Mouse (Mus musculus) midbrain, embryonic 16.5 days (tissue): Measurements from ENCODE around the gene Csf1. TPM values are rescaled to one million over a fixed set of nuclear protein-coding genes. Genes with fewer than 3 reads are reported as not detected.

Experiments
- ATAC-seq: fragments of 200-750 bp; cut with Nextera tagmentation; 2 replicates; pipeline ENCODE4 v1.8.0; 2017; ENCODE audit warnings: moderate TSS enrichment
- H3K27ac ChIP-seq: fragments of 300-500 bp; sonication (generic); 2 replicates; pipeline ENCODE4 v1.5.1; 2014; ENCODE audit warnings: mild to moderate bottlenecking, low read length, mixed read lengths
- H3K27me3 ChIP-seq: fragments of 300-500 bp; sonication (generic); 2 replicates; pipeline ENCODE4 v1.6.1; 2014; ENCODE audit warnings: low read depth, low read length, mixed read lengths; ENCODE audit not compliant: control insufficient read depth, insufficient read depth
- H3K36me3 ChIP-seq: fragments of 300-500 bp; sonication (generic); 2 replicates; pipeline ENCODE4 v1.6.1; 2014; ENCODE audit warnings: mild to moderate bottlenecking, low read length, moderate library complexity, mixed read lengths; ENCODE audit not compliant: control insufficient read depth, insufficient read depth
- H3K4me1 ChIP-seq: fragments of 300-500 bp; sonication (generic); 2 replicates; pipeline ENCODE4 v1.6.1; 2014; ENCODE audit warnings: mild to moderate bottlenecking, low read length, mixed read lengths; ENCODE audit not compliant: control insufficient read depth, insufficient read depth
- H3K4me2 ChIP-seq: fragments of 300-500 bp; sonication (generic); 2 replicates; pipeline ENCODE4 v1.6.1; 2014; ENCODE audit warnings: mild to moderate bottlenecking, low read length, mixed read lengths
- H3K4me3 ChIP-seq: fragments of 300-500 bp; sonication (generic); 2 replicates; pipeline ENCODE4 v1.5.1; 2014; ENCODE audit warnings: low read depth, mild to moderate bottlenecking, low read length, moderate library complexity, mixed read lengths
- H3K9ac ChIP-seq: fragments of 300-500 bp; sonication (generic); 2 replicates; pipeline ENCODE4 v1.6.1; 2014; ENCODE audit warnings: low read depth, low read length, mixed read lengths
- H3K9me3 ChIP-seq: fragments of 300-500 bp; sonication (generic); replicated peaks from 2 replicates; pipeline ENCODE4 v1.6.1; 2014; ENCODE audit warnings: mild to moderate bottlenecking, low read length, mixed read lengths; ENCODE audit not compliant: control insufficient read depth, poor library complexity, severe bottlenecking
- WGBS: fragments of 180-500 bp; shearing (Covaris S2); extraction: QIAGEN DNeasy Blood & Tissue Kit; methylation state at CpG from one replicate; pipeline ENCODE4 v1.1.7; 2014; 5-methylcytosine and 5-hydroxymethylcytosine counted together
- polyA plus RNA-seq: library from polyadenylated mRNA; unstranded; fragments of >200 nt; fragmentation: Nextera tagmentation; extraction: Ambion mirVana; gene quantifications from 2 replicates; pipeline ENCODE4 v1.2.1, GENCODE M21; 2015

The Csf1 gene
- polyA plus RNA-seq, 1 experiment from 2014 or later = 6.3 TPM

DNA sequence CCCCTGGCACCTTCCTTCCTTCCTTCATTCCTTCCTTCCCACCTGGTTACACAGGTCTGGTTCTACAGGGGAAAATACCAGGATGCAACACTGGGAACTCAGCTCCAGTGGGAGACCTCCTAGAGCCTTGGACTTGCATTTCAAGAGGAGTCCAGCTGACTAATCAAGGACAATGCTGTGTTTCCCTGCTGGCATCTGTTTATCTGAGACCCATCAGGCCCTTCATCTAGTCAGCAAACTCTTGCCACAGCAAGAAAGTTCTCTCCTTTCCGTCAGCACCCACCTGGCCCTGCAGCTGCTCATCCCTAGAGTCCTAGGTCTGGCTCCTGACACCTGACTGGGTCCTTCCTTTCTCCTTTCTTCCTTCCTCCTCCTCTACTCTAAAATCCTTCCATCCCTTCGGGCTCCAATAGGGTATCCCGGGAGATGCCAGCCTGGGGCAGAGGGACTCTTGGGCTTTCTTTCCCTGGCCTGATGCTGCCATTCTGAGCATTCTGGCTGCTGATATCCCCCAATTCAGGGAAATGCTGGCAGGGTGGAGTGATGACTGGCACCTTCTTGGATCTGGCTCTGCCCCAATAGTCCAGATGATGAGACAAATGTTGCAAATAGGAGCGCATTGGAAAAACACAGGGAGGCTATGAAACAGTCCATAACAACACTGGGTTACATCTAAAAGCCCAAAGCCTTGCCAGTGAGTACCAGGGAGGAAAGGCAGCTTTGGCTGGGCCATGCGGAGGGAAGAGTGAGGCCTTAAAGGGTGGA, 2.7 kb downstream of the Csf1 start:
- 88% methylated on average over 5 of the region's 5 CpGs for WGBS
- no peak overlapping the region for H3K27ac ChIP-seq
- H3K27me3 ChIP-seq = no peaks in the 10 kb centered on the region
- H3K9me3 ChIP-seq = no peaks in the 10 kb centered on the region
- H3K36me3 ChIP-seq = no peaks in the 10 kb centered on the region
- 0 out of 2 replicates have a peak overlapping the region, but pooled peaks have one; percentile 25 for H3K9ac ChIP-seq
- no peak overlapping the region for H3K4me3 ChIP-seq
- peaks cover 19% of the 10 kb centered on the region for H3K4me1 ChIP-seq
- ATAC-seq = no peak
- H3K4me2 ChIP-seq = peak overlapping the region; percentile 90; the same call in 1 of the 2 replicates

DNA sequence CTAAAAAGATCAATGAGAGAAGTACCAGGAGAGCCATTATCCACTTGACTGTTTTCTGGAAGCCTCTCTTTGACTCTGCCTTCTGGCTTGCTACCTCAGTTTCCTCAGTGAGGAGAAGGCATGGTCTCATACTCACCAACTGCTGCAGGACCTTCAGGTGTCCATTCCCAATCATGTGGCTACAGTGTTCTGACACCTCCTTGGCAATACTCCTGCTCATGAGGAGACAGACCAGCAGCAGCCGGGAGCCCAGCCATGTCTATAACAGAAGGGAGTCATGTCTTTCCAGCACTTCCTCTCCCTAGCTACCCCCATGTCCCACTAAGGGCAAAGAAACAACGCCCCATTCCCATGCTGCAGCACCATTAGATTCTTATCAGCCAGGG, 3.8 kb downstream of the Csf1 start:
- Histone ChIP-seq H3K36me3 (no peaks in the 10 kb centered on the region), H3K4me2 (no peak overlapping the region), H3K9me3 (no peaks in the 10 kb centered on the region), H3K4me1 (peaks cover 19% of the 10 kb centered on the region), H3K27me3 (no peaks in the 10 kb centered on the region), H3K4me3 (no peak overlapping the region), H3K27ac (no peak overlapping the region), H3K9ac (no peak overlapping the region)
- ATAC-seq = no peak
- WGBS = 83% methylated on average over 2 of the region's 2 CpGs

DNA sequence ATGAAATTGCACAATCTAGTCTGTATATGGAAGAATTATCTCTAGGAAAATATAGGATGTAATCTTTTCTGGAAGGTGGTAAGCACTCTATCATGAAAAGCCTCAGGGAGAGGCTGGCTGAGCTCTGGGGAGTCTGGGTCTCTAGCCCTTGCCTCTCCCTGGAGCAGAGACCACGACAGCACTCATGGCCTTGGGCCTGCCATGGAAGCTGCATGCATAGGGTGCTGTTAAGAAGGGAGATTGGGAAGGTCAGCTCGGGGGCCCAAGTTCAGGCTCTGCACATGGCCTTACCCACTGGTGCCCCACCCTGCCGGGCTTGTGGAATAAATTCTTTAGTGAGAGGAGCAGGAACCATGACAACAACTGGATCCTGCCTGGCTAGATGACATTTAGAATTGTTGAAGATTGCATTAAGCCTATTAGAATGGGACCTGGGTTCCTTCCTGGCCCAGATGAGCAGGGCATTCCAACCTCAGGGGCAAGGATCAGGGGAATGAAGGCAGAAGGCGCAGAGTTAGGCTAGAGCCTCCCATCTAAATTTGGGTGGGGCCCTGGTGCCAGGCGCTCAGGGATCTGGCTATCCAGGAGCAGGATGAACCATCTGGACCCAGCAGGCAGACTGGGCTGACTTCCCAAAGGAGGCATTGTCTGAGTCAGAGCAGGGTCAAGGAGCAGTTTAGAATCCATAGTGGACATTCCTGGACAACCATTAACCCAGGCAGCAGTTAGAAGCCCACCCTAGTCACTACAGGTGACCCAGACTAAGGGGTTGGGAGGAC, 4.4 kb downstream of the Csf1 start:
- H3K27me3 ChIP-seq = no peaks in the 10 kb centered on the region
- peaks cover 19% of the 10 kb centered on the region for H3K4me1 ChIP-seq
- no peaks in the 10 kb centered on the region for H3K36me3 ChIP-seq
- H3K4me2 ChIP-seq = no peak overlapping the region
- H3K9me3 ChIP-seq = no peaks in the 10 kb centered on the region
- no peak for ATAC-seq
- H3K4me3 ChIP-seq = no peak overlapping the region
- 56% methylated on average over 5 of the region's 5 CpGs for WGBS
- no peak overlapping the region for H3K27ac ChIP-seq
- H3K9ac ChIP-seq = no peak overlapping the region

DNA sequence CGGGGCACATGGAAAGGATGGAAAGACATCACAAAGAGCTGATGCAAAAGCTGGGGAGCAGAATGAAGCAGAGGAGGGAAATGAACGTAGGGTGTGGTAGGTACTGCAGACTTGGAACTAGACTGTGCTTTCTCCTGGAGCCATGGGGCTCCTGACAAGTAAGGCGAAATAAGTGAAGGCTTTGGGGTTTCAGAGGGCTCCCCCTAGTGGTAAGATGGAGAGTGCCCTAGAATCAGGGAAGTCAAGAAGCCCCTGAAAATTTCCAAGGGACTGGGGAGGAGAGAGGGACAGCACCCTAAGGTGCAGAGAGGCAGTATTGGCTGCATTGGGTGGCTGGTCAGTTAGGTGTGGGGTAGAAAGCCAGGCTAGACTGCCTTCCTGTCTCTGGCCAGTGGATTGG, 5.6 kb downstream of the Csf1 start:
- peaks cover 19% of the 10 kb centered on the region for H3K4me1 ChIP-seq
- no peak for ATAC-seq
- H3K9me3 ChIP-seq = no peaks in the 10 kb centered on the region
- WGBS = 34% methylated on average over 3 of the region's 3 CpGs
- no peak overlapping the region for H3K4me3 ChIP-seq
- H3K27ac ChIP-seq = no peak overlapping the region
- no peak overlapping the region for H3K9ac ChIP-seq
- no peaks in the 10 kb centered on the region for H3K36me3 ChIP-seq
- H3K27me3 ChIP-seq = no peaks in the 10 kb centered on the region
- no peak overlapping the region for H3K4me2 ChIP-seq

DNA sequence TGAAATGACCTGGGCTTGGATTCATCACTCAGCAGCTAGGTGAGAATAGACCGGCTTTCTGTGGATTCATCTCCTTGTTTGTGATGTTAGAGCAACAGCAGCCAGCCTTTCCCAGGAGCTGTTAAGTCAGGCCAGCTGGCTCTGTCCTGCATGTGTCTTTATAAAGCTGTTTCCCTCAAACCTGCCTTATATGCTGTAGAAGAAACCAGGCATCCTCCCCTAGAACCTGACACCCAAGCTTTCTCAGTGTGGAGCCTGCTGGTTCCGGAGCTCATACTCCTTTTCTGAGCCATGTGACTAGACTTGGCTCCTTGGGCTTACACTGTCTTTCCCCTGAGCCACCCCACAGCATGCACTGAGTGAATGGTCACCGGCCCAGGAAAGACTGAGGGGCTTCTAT, 8.7 kb downstream of the Csf1 start:
- Histone ChIP-seq H3K4me3 (no peak overlapping the region), H3K4me2 (no peak overlapping the region), H3K27ac (no peak overlapping the region), H3K9me3 (no peaks in the 10 kb centered on the region), H3K4me1 (no peaks in the 10 kb centered on the region), H3K27me3 (no peaks in the 10 kb centered on the region), H3K9ac (no peak overlapping the region), H3K36me3 (no peaks in the 10 kb centered on the region)
- no peak for ATAC-seq
- WGBS = 84% methylated on average over 3 of the region's 3 CpGs

DNA sequence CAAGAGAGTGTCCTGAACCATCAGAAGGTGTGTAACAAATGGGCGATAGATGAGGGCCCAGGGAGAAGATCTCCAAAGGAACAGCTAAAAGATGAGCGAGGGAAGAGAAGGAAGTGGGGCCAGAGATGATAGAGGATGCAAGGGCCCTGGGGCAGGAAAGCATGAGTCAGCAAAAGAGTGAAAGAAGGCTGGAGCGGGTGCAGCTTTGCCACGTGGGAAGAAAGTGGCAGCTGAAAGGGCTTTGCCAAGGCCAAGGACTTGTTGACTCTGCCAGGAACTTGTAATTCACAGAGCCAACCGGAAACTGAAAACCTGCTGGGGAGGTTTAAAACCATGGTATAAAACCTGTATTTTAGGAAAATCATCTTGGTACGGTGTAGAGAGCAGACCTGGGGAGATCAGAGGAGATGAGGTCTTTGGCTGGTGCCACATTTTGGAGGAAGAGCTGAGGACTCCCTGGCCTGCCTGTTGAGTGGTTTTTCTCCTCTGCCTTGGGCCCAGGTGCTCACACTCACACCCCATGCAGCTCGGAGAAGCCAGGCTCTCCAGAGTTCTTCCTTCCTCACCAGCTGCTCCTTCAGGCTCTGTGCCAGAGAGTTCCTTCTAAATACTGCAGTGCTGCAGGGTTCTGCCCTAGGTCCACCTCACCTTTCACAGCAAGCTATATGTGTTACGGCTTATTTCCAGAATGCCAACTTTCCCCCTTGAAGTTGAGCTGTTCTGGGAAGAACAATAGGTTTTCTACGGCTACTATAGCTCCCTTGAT, 9.3 kb downstream of the Csf1 start:
- no peaks in the 10 kb centered on the region for H3K9me3 ChIP-seq
- no peak overlapping the region for H3K9ac ChIP-seq
- no peak overlapping the region for H3K4me3 ChIP-seq
- WGBS = 86% methylated on average over 9 of the region's 9 CpGs
- H3K4me2 ChIP-seq = no peak overlapping the region
- no peaks in the 10 kb centered on the region for H3K4me1 ChIP-seq
- H3K36me3 ChIP-seq = no peaks in the 10 kb centered on the region
- no peaks in the 10 kb centered on the region for H3K27me3 ChIP-seq
- no peak overlapping the region for H3K27ac ChIP-seq
- ATAC-seq = no peak

DNA sequence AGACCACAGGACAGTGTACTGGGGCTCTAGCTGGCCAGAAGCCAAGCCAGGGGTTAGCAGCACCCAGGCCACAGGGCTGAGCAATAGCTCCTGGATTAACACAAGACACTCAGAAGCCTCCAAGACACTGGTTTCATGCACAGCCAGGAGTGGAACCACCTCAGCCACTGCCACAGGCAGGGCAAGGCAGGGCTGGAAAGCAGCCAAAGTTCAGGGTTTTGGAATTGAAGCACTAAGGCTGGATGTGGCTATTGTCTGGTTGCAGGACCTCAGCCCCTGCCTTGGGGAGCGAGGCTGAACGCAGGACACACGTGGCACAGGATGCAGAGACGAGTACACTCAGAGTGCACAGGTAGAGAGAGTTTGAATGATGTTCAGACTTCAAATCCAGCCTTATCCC, 10.8 kb downstream of the Csf1 start:
- WGBS = 67% methylated on average over 4 of the region's 4 CpGs

DNA sequence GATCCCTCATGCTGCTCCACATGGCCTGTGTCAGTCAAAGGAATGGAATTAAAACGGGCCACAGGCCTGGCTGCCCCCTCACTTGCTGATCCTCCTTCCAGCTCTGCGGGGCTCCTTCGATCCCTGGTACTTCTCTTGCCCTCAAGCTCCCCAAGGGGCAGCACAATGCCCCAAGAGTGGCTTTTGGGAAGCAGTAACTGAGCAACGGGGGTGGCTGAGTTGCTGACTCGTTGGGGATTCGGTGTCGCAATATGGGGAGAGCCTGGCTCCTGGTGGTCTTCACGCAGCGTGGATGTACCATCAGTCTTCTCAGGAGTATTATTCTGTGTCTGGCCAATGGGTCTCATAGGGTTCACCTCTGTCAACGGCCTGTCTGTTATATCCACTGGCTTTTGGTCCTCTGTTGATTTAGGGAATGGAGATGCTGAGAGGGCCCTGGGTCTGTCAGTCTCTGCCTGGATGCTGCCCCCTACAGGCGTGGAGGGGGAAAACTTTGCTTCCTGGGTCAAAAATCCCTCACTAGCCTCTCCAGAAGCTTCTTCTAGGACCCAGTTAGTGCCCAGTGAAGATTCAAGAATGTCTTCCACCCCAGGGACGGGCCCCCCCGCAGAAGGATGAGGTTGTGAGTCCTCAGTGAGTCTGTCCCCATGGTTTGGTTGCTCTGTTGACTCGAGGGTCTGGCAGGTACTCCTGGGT, 11.9 kb downstream of the Csf1 start:
- H3K4me2 ChIP-seq = no peak overlapping the region
- WGBS = 81% methylated on average over 14 of the region's 14 CpGs

More for the DNA sequence above, 10.8 kb downstream of the Csf1 start:
- H3K4me2 ChIP-seq = no peak overlapping the region
- H3K27ac ChIP-seq = no peak overlapping the region
- ATAC-seq = 0 out of 2 replicates have a peak, but pooled peaks have one; percentile 32
- H3K27me3 ChIP-seq = no peaks in the 10 kb centered on the region
- no peak overlapping the region for H3K9ac ChIP-seq
- H3K9me3 ChIP-seq = no peaks in the 10 kb centered on the region
- H3K4me1 ChIP-seq = no peaks in the 10 kb centered on the region
- no peak overlapping the region for H3K4me3 ChIP-seq
- no peaks in the 10 kb centered on the region for H3K36me3 ChIP-seq

More for the DNA sequence above, 11.9 kb downstream of the Csf1 start:
- no peaks in the 10 kb centered on the region for H3K36me3 ChIP-seq
- no peak for ATAC-seq
- no peak overlapping the region for H3K9ac ChIP-seq
- H3K27ac ChIP-seq = no peak overlapping the region
- no peaks in the 10 kb centered on the region for H3K27me3 ChIP-seq
- H3K9me3 ChIP-seq = no peaks in the 10 kb centered on the region
- H3K4me1 ChIP-seq = no peaks in the 10 kb centered on the region
- H3K4me3 ChIP-seq = no peak overlapping the region
